Mouse (Mus musculus) stomach, embryonic 14.5 days (tissue): ENCODE data around the gene Lhfpl3. TPM values are rescaled to one million over a fixed set of nuclear protein-coding genes. Genes with fewer than 3 reads are reported as not detected.

Source experiments
- ATAC-seq: fragments of 200-750 bp; cut with Nextera tagmentation; 2 replicates; pipeline ENCODE4 v1.8.0; 2017; ENCODE audit warnings: low read depth, moderate TSS enrichment; ENCODE audit not compliant: insufficient number of reproducible peaks, insufficient read depth, low FRiP score
- H3K27ac ChIP-seq: fragments of 300-500 bp; sonication (generic); 2 replicates; pipeline ENCODE4 v1.5.1; 2014; ENCODE audit warnings: mild to moderate bottlenecking, low read length, moderate library complexity, mixed read lengths
- H3K27me3 ChIP-seq: fragments of 300-500 bp; sonication (generic); 2 replicates; pipeline ENCODE4 v1.6.1; 2014; ENCODE audit warnings: low read length, control low read depth, mixed read lengths; ENCODE audit not compliant: control insufficient read depth, insufficient read depth
- H3K36me3 ChIP-seq: fragments of 300-500 bp; sonication (generic); 2 replicates; pipeline ENCODE4 v1.6.1; 2014; ENCODE audit warnings: mild to moderate bottlenecking, control low read depth, low read length, moderate library complexity, mixed read lengths; ENCODE audit not compliant: control insufficient read depth, insufficient read depth
- H3K4me1 ChIP-seq: fragments of 300-500 bp; sonication (generic); 2 replicates; pipeline ENCODE4 v1.6.1; 2014; ENCODE audit warnings: low read length, control low read depth, mixed read lengths; ENCODE audit not compliant: control insufficient read depth, insufficient read depth
- H3K4me2 ChIP-seq: fragments of 300-500 bp; sonication (generic); replicated peaks from 2 replicates; pipeline ENCODE4 v1.6.1; 2014; ENCODE audit warnings: low read depth, low read length, control low read depth
- H3K4me3 ChIP-seq: fragments of 300-500 bp; sonication (generic); 2 replicates; pipeline ENCODE4 v1.5.1; 2014; ENCODE audit warnings: low read depth, low read length, control low read depth
- H3K9ac ChIP-seq: fragments of 300-500 bp; sonication (generic); replicated peaks from 2 replicates; pipeline ENCODE4 v1.6.1; 2014; ENCODE audit warnings: low read depth, mild to moderate bottlenecking, control low read depth, low read length, moderate library complexity, mixed read lengths
- H3K9me3 ChIP-seq: fragments of 300-500 bp; sonication (generic); 2 replicates; pipeline ENCODE4 v1.6.1; 2016; ENCODE audit warnings: low read depth, low read length, control low read depth; ENCODE audit not compliant: control insufficient read depth
- WGBS: fragments of 180-500 bp; shearing (Covaris S2); extraction: QIAGEN DNeasy Blood & Tissue Kit; methylation state at CpG from one replicate; pipeline ENCODE4 v1.1.7; 2014; 5-methylcytosine and 5-hydroxymethylcytosine counted together
- polyA plus RNA-seq: library from polyadenylated mRNA; unstranded; fragments of >200 nt; fragmentation: Nextera tagmentation; extraction: Ambion mirVana; gene quantifications from 2 replicates; pipeline ENCODE4 v1.2.1, GENCODE M21; 2014

The Lhfpl3 gene
- polyA plus RNA-seq, 1 experiment from 2014 or later, result 0.46 TPM

DNA sequence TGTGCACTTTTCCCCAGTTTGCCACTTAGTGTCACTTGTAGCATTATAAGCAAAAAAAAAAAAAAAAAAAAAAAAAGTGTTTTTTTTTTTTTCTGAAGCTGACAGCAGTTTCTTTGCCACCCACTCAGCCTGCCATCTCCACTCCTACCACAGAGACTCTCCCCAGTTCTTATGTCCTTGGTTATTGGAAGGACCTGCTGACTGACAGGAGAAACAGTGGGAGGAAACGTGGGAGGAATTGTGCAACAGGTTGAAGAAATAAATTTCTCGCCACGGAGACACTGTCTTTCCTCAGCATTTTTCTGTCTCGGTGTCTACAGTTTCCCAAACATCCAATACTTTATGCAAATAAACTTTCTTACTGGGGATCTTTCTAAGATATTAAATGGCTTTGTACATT is 67.6 kb downstream of the Lhfpl3 start:
- no peak overlapping the region for H3K4me3 ChIP-seq
- WGBS, result 66% methylated on average over 4 of the region's 4 CpGs
- no peaks in the 10 kb centered on the region for H3K27me3 ChIP-seq
- H3K9ac ChIP-seq, result no peak overlapping the region
- no peaks in the 10 kb centered on the region for H3K4me1 ChIP-seq
- H3K9me3 ChIP-seq, result no peaks in the 10 kb centered on the region
- no peaks in the 10 kb centered on the region for H3K36me3 ChIP-seq
- no peak for ATAC-seq
- no peak overlapping the region for H3K4me2 ChIP-seq
- H3K27ac ChIP-seq, result no peak overlapping the region

DNA sequence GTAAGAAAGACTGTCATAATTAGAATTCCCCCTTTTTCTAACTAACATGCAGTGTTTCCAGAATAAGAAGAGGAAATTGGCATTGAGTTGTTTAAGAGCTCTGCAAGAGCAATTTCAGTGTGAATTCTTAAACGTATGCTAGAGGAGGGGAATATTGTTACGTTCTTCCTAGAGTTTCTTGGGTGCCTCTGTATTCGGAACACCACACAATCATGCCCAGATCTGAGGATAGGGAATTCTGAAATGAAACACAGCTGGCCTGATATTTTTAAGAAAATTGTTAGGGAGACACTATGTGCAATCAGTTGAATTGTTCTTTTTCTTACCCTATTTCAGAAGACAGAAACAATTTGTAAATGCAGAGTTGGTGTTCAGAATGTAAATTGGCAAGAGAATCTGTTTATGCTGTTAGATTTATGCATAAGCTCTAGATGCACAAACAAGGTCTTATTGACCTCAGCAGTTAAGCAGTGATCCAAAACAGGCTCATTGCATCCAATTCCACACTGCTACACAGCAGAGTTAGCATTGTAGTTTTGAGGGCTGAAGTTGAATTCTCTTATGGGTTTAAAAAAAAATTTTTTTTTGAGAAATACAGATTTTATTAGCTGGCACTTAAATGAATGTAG is 84.1 kb downstream of the Lhfpl3 start:
- Histone ChIP-seq H3K9me3 (peaks cover 6% of the 10 kb centered on the region; the same call in 1 of the 2 replicates), H3K36me3 (no peaks in the 10 kb centered on the region), H3K9ac (no peak overlapping the region), H3K4me3 (no peak overlapping the region), H3K27me3 (no peaks in the 10 kb centered on the region), H3K27ac (no peak overlapping the region), H3K4me2 (no peak overlapping the region), H3K4me1 (no peaks in the 10 kb centered on the region)
- 86% methylated on average over 3 of the region's 3 CpGs for WGBS
- no peak for ATAC-seq

DNA sequence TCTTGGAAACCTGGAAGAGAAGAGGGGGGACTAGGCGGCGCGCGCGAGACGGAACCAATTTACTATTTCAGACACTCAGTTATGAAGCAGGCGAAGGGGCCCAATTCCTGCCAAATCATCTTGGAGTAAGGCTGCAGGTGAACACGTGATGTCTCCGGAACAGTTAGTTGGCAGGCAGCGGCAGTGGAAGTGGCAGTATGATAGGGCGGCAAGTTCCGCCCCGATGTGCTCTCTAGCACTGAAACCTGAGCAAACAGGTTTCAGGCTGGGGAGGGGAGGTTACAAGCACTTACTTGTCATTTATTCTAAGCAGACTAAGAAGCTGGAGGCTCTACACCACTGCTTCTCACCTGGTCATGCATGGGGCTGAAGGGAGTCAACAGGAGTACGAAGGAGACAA is 105.7 kb downstream of the Lhfpl3 start:
- Histone ChIP-seq H3K36me3 (no peaks in the 10 kb centered on the region), H3K27me3 (no peaks in the 10 kb centered on the region), H3K9me3 (no peaks in the 10 kb centered on the region), H3K4me2 (no peak overlapping the region), H3K4me1 (no peaks in the 10 kb centered on the region), H3K27ac (no peak overlapping the region), H3K4me3 (no peak overlapping the region), H3K9ac (no peak overlapping the region)
- no peak for ATAC-seq
- WGBS, result 46% methylated on average over 14 of the region's 14 CpGs

DNA sequence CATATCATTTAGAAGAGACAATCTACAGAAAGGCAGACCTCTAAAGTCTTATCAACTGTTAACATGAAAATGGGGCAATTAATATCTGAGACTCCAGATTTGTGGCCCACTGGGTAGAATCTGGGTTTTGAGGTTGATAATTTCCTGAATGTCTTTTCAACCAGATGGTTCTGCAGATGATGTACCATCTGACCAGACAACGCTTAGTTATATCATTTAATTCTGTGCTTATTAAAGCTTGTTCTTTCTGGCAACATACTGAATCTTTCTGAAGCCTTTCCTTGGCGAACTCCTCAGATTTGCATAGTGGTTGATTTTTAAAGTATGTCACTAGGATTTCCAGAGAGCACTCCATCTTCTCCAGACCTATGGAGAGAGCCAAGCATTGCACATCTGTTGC is 107.6 kb downstream of the Lhfpl3 start:
- H3K27me3 ChIP-seq, result no peaks in the 10 kb centered on the region
- 98% methylated on average over 2 of the region's 2 CpGs for WGBS
- H3K36me3 ChIP-seq, result no peaks in the 10 kb centered on the region
- ATAC-seq, result no peak
- H3K4me1 ChIP-seq, result no peaks in the 10 kb centered on the region
- H3K4me2 ChIP-seq, result no peak overlapping the region
- H3K27ac ChIP-seq, result no peak overlapping the region
- no peaks in the 10 kb centered on the region for H3K9me3 ChIP-seq
- H3K4me3 ChIP-seq, result no peak overlapping the region
- H3K9ac ChIP-seq, result no peak overlapping the region

DNA sequence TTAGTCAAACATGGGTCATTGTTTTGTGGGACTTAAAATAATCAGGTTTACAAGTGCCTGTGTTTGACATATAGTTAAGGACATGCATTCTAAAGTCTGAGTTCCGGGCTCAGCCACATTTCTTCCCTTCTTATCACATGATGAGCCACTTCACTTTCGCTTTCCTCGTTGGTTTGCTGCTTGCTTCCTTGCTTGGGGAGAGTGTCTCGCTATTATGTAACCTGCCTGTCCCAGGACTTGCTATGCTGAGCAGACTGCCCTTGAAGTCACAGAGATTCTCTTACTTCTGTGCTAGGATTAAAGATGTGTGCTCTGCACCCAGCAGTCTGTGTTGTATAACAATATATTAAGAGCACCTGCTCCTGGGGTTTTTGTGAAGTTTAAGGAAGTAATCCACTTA is 110.6 kb downstream of the Lhfpl3 start:
- Histone ChIP-seq H3K4me3 (no peak overlapping the region), H3K4me1 (no peaks in the 10 kb centered on the region), H3K27me3 (no peaks in the 10 kb centered on the region), H3K9ac (no peak overlapping the region), H3K4me2 (no peak overlapping the region), H3K27ac (no peak overlapping the region), H3K9me3 (no peaks in the 10 kb centered on the region), H3K36me3 (no peaks in the 10 kb centered on the region)
- 62% methylated on average over 4 of the region's 4 CpGs for WGBS
- ATAC-seq, result no peak

DNA sequence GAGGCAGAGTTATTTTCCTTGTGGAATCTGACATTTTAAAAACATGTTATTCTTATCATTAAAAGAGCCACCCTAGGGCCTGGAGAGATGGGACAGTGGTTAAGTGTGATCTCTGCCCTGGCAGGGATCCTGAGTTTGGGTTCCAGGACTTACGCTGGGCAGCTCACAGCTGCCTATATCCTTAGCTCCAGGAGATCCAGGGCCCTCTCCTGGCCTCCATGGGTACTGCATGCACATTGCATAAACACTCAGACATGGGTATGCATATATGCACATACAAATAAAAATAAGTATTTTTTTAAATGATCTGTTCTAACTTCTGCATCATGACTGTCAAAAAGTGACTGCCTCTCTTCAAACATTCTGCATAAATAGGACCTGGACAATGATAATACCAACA is 115.5 kb downstream of the Lhfpl3 start:
- H3K9me3 ChIP-seq, result no peaks in the 10 kb centered on the region
- no peak overlapping the region for H3K27ac ChIP-seq
- H3K36me3 ChIP-seq, result no peaks in the 10 kb centered on the region
- ATAC-seq, result no peak
- H3K9ac ChIP-seq, result no peak overlapping the region
- H3K4me3 ChIP-seq, result no peak overlapping the region
- WGBS, result 43% methylated on average over 1 of the region's 1 CpGs
- no peak overlapping the region for H3K4me2 ChIP-seq
- no peaks in the 10 kb centered on the region for H3K27me3 ChIP-seq
- no peaks in the 10 kb centered on the region for H3K4me1 ChIP-seq

DNA sequence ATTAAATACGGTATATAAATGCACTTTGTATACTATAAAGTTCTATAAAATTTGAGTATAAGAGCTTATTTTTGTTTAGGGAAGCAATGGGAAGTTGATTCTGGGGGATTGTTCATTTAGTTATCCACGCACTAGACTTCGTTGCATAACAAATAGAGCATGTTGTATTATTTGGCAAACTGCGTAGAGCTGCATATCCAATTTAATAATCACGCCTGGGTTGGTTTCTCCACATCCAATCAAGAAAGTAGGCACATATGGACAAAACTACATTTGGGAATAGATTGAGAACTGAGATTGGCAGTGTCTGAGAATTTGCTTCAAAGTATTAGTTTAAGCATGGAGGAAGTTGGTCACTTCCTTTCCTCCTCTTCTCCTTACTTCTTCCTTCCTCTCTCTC is 123.2 kb downstream of the Lhfpl3 start:
- ATAC-seq, result no peak
- no peak overlapping the region for H3K4me2 ChIP-seq
- no peak overlapping the region for H3K27ac ChIP-seq
- H3K9ac ChIP-seq, result no peak overlapping the region
- H3K4me3 ChIP-seq, result no peak overlapping the region
- no peaks in the 10 kb centered on the region for H3K27me3 ChIP-seq
- no peaks in the 10 kb centered on the region for H3K36me3 ChIP-seq
- H3K4me1 ChIP-seq, result no peaks in the 10 kb centered on the region
- H3K9me3 ChIP-seq, result no peaks in the 10 kb centered on the region
- WGBS, result 98% methylated on average over 5 of the region's 5 CpGs

DNA sequence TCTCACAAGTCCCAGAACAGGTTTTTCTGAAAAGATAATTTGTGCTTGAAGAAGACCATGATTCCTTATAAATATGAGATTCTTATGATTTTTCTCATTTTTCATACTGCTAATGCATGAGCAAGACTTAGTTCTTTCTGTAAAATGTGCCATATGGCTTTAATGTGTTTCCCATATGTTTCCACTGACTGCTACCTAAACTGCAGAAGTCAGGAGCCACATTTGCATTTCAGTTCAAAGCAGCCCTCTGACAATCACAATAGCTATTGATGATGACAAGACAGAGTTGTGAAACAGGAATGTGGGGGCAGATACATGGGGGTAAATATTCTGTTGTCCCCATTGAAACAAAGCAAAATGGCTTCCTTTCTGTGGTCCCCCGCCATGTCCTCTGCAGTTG is 126.6 kb downstream of the Lhfpl3 start:
- Histone ChIP-seq H3K36me3 (no peaks in the 10 kb centered on the region), H3K27ac (no peak overlapping the region), H3K9ac (no peak overlapping the region), H3K9me3 (no peaks in the 10 kb centered on the region), H3K4me2 (no peak overlapping the region), H3K4me3 (no peak overlapping the region), H3K27me3 (no peaks in the 10 kb centered on the region), H3K4me1 (no peaks in the 10 kb centered on the region)
- WGBS, result 74% methylated on average over 1 of the region's 1 CpGs
- no peak for ATAC-seq

DNA sequence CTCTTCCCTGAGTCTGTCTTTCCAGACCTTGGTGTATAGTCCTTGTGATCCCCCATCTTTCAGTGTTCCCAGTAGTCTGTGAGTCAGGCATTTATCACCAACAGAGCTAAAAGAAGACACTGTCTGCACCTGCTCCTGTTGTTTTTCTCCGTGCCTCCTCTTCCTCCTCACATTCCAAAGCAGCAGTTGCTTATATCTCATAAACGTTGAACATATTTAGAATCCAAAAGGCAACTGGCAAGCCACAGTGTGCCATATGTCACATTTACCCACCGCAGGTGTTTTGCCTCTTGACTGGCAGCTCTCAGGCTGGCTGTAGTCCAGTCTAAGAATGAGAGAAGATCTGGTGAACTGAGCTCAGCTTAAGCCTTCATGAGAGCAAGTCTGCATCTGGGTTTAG is 142.5 kb downstream of the Lhfpl3 start:
- no peaks in the 10 kb centered on the region for H3K27me3 ChIP-seq
- ATAC-seq, result no peak
- WGBS, result 63% methylated on average over 3 of the region's 3 CpGs
- H3K36me3 ChIP-seq, result no peaks in the 10 kb centered on the region
- H3K4me3 ChIP-seq, result no peak overlapping the region
- no peaks in the 10 kb centered on the region for H3K9me3 ChIP-seq
- H3K4me1 ChIP-seq, result no peaks in the 10 kb centered on the region
- H3K4me2 ChIP-seq, result no peak overlapping the region
- no peak overlapping the region for H3K27ac ChIP-seq
- H3K9ac ChIP-seq, result no peak overlapping the region
